Mouse (Mus musculus) midbrain, postnatal 0 days (tissue): ENCODE data around the gene Slc18a2. TPM values are rescaled to one million over a fixed set of nuclear protein-coding genes. Genes with fewer than 3 reads are reported as not detected.

Experiments used
- ATAC-seq: fragments of 200-750 bp; cut with Nextera tagmentation; 2 replicates; pipeline ENCODE4 v1.8.0; 2017; ENCODE audit warnings: moderate number of reproducible peaks, mild to moderate bottlenecking, moderate TSS enrichment, moderate library complexity; ENCODE audit not compliant: low FRiP score
- DNase-seq: peaks from one replicate; pipeline ENCODE4 v3.0.0-alpha.2; 2015; ENCODE audit warnings: low spot score
- H3K27ac ChIP-seq: fragments of 300-500 bp; sonication (generic); 2 replicates; pipeline ENCODE4 v1.5.1; 2014; ENCODE audit warnings: low read depth, mild to moderate bottlenecking, low read length, mixed read lengths
- H3K27me3 ChIP-seq: fragments of 300-500 bp; sonication (generic); 2 replicates; pipeline ENCODE4 v1.6.1; 2014; ENCODE audit warnings: low read length, control low read depth, mixed read lengths; ENCODE audit not compliant: insufficient read depth
- H3K36me3 ChIP-seq: fragments of 300-500 bp; sonication (generic); 2 replicates; pipeline ENCODE4 v1.6.1; 2014; ENCODE audit warnings: low read length, control low read depth, mixed read lengths; ENCODE audit not compliant: insufficient read depth
- H3K4me1 ChIP-seq: fragments of 300-500 bp; sonication (generic); 2 replicates; pipeline ENCODE4 v1.6.1; 2014; ENCODE audit warnings: mild to moderate bottlenecking, control low read depth, antibody characterized with exemption, low read length, mixed read lengths; ENCODE audit not compliant: insufficient read depth
- H3K4me2 ChIP-seq: fragments of 300-500 bp; sonication (generic); 2 replicates; pipeline ENCODE4 v1.6.1; 2014; ENCODE audit warnings: low read depth, mild to moderate bottlenecking, low read length, mixed read lengths; ENCODE audit not compliant: poor library complexity, severe bottlenecking
- H3K4me3 ChIP-seq: fragments of 300-500 bp; sonication (generic); 2 replicates; pipeline ENCODE4 v1.5.1; 2014; ENCODE audit warnings: low read depth, mild to moderate bottlenecking, low read length, moderate library complexity
- H3K9ac ChIP-seq: fragments of 300-500 bp; sonication (generic); replicated peaks from 2 replicates; pipeline ENCODE4 v1.6.1; 2014; ENCODE audit warnings: mild to moderate bottlenecking, low read length, moderate library complexity, mixed read lengths; ENCODE audit not compliant: poor library complexity, severe bottlenecking
- H3K9me3 ChIP-seq: fragments of 300-500 bp; sonication (generic); 2 replicates; pipeline ENCODE4 v1.6.1; 2016; ENCODE audit warnings: low read length, control low read depth
- CTCF ChIP-seq: IDR thresholded peaks from 2 replicates; pipeline ENCODE4 v1.5.1; 2016; ENCODE audit warnings: antibody characterized with exemption, mild to moderate bottlenecking
- WGBS: fragments of 180-500 bp; shearing (Covaris S2); extraction: QIAGEN DNeasy Blood & Tissue Kit; methylation state at CpG from one replicate; pipeline ENCODE4 v1.1.7; 2014; 5-methylcytosine and 5-hydroxymethylcytosine counted together
- polyA plus RNA-seq: library from polyadenylated mRNA; unstranded; fragments of >200 nt; fragmentation: Nextera tagmentation; extraction: Ambion mirVana; gene quantifications from 2 replicates; pipeline ENCODE4 v1.2.1, GENCODE M21; 2015
- total RNA-seq: library from RNA; depleted of rRNA; stranded (reverse); fragments of >200 nt; gene quantifications from 2 replicates; pipeline ENCODE4 v1.2.3, GENCODE M21; 2014; rRNA removed

The Slc18a2 gene
- total RNA-seq (21.4 and 21.7 TPM in 2 replicates), polyA plus RNA-seq (19.5 TPM in 2 replicates)

- Histone ChIP-seq H3K4me1 (0 out of 2 replicates have a peak, but pooled peaks cover 6% of the 10 kb centered on the region), H3K9me3 (peaks cover 6% of the 10 kb centered on the region; the same call in 1 of the 2 replicates), H3K9ac (peak within 1 kb of the TSS; percentile 50), H3K36me3 (no peaks in the 10 kb centered on the region), H3K4me3 (peak within 1 kb of the TSS; percentile 36), H3K27ac (no peak within 1 kb of the TSS), H3K27me3 (peaks cover 11% of the 10 kb centered on the region; the same call in 1 of the 2 replicates), H3K4me2 (peak within 1 kb of the TSS; percentile 56)
- WGBS, result under 1% methylated on average over 54 of the region's 55 CpGs
- peak; percentile 16 for DNase-seq
- TF ChIP-seq CTCF, result no peak
- ATAC-seq, result peak; percentile 52; the same call in 1 of the 2 replicates
These were observed at the start of gene Slc18a2 for GRCm38 (mm10) chr19:59260718-59261442. Gene Slc18a2 (plus strand): TSS chr19:59260896.

- no peak for TF ChIP-seq CTCF
- DNase-seq, result no peak
- Histone ChIP-seq H3K36me3 (no peaks in the 10 kb centered on the region), H3K9ac (no peak overlapping the region), H3K4me2 (no peak overlapping the region), H3K9me3 (no peaks in the 10 kb centered on the region), H3K4me1 (no peaks in the 10 kb centered on the region), H3K27me3 (peaks cover 7% of the 10 kb centered on the region; the same call in 1 of the 2 replicates), H3K27ac (no peak overlapping the region), H3K4me3 (no peak overlapping the region)
- no peak for ATAC-seq
- 77% methylated on average over 3 of the region's 3 CpGs for WGBS
These were observed 43.8 kb upstream of the Slc18a2 start for GRCm38 (mm10) chr19:59216891-59217290.

GRCm38 (mm10) chr19:59218991-59219390 is 41.7 kb upstream of the Slc18a2 start, which contains the start of gene Kcnk18:
Gene Kcnk18 (plus strand): TSS chr19:59219214.
- Histone ChIP-seq H3K4me1 (no peaks in the 10 kb centered on the region), H3K4me3 (no peak within 1 kb of the TSS), H3K4me2 (no peak within 1 kb of the TSS), H3K27ac (no peak within 1 kb of the TSS), H3K9ac (no peak within 1 kb of the TSS), H3K9me3 (no peaks in the 10 kb centered on the region), H3K36me3 (no peaks in the 10 kb centered on the region), H3K27me3 (peaks cover 7% of the 10 kb centered on the region; the same call in 1 of the 2 replicates)
- no peak for TF ChIP-seq CTCF
- no peak for DNase-seq
- no peak for ATAC-seq
- WGBS, result 91% methylated on average over 8 of the region's 8 CpGs

GRCm38 (mm10) chr19:59221131-59221530 is 39.6 kb upstream of the Slc18a2 start:
- no peak overlapping the region for H3K4me3 ChIP-seq
- WGBS, result 46% methylated on average over 3 of the region's 3 CpGs
- no peak overlapping the region for H3K27ac ChIP-seq
- no peak for ATAC-seq
- H3K4me1 ChIP-seq, result no peaks in the 10 kb centered on the region
- H3K4me2 ChIP-seq, result no peak overlapping the region
- H3K36me3 ChIP-seq, result no peaks in the 10 kb centered on the region
- peaks cover 7% of the 10 kb centered on the region; the same call in 1 of the 2 replicates for H3K27me3 ChIP-seq
- DNase-seq, result no peak
- no peak overlapping the region for H3K9ac ChIP-seq
- no peak for TF ChIP-seq CTCF
- H3K9me3 ChIP-seq, result no peaks in the 10 kb centered on the region

DNA sequence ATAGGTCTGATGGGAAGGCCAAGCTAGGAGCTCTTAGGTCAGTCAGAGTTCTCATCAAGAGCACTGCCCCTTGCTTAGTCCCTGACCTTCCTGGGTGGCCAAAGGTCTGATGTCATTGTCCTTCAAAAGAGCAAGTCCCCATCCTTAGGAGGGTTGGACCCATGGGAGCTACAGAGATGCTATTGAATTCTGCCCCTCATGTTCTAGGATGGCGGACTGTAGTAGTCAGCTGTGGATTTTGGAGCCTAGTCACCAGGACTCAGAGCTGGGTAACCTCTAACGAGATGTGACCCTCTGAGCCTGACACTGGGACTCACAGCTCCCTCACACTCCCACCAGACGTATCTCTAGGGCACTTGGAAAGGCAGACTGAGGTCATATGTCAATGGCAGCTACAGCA is 32.3 kb upstream of the Slc18a2 start:
- no peaks in the 10 kb centered on the region for H3K4me1 ChIP-seq
- H3K9me3 ChIP-seq, result no peaks in the 10 kb centered on the region
- WGBS, result 79% methylated on average over 3 of the region's 3 CpGs
- H3K36me3 ChIP-seq, result no peaks in the 10 kb centered on the region
- no peak overlapping the region for H3K9ac ChIP-seq
- DNase-seq (no peak), ATAC-seq (no peak)
- no peak overlapping the region for H3K4me3 ChIP-seq
- H3K27ac ChIP-seq, result no peak overlapping the region
- TF ChIP-seq CTCF, result no peak
- no peaks in the 10 kb centered on the region for H3K27me3 ChIP-seq
- no peak overlapping the region for H3K4me2 ChIP-seq

DNA sequence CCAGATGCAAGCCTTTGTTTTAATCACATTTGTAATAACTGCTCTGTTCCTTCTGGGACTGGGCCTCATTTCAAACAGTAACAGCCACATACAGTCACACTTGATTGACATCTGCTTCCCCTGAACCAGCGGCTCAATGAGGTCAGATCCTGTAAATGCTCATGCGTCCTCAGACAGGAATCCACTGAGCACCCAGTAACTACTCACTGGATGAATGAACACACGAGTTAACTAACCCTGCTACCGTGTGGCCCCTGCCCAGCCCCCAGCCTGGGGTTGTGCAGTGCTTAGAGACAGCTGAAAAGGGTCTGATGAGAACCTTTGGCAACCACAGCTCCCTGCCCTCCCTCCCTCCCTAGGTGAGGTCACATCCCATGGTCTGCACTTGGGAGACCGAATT is 27.9 kb upstream of the Slc18a2 start:
- WGBS, result 65% methylated on average over 5 of the region's 5 CpGs
- no peaks in the 10 kb centered on the region for H3K27me3 ChIP-seq

More for the DNA sequence above, 27.9 kb upstream of the Slc18a2 start:
- DNase-seq (no peak), ATAC-seq (no peak)
- Histone ChIP-seq H3K36me3 (no peaks in the 10 kb centered on the region), H3K4me1 (no peaks in the 10 kb centered on the region), H3K9me3 (no peaks in the 10 kb centered on the region), H3K4me2 (no peak overlapping the region), H3K27ac (no peak overlapping the region), H3K9ac (no peak overlapping the region), H3K4me3 (no peak overlapping the region)
- no peak for TF ChIP-seq CTCF
